Mouse (Mus musculus) NIH3T3 (cell line): Measurements from ENCODE around the gene Lmtk2.

Experiments used
- DNase-seq: peaks from one replicate; pipeline ENCODE4 v3.0.0-alpha.2; 2012; ENCODE audit warnings: low read depth

Lmtk2 gene

DNA sequence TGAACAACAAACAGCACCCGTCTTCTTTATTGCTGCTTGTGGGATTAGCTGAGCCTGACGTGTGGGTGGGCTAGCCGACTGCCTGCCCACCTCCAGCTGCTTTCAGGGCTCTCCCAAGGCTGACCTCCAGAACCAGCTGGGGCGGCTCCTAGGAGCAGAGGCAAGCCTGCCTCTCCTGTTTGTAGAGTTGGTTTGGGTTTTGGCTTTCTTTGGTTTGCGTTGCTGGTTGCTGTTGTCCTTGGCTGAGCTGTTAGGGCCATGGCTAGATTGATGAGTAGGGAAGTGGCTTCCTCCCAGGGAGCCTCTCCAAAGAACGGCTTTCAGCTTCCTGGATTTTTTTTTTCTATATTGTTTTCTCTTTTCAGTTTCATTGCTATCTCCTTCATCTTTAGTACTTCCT lies 78.0 kb downstream of the Lmtk2 start:
- no peak for DNase-seq

GRCm38 (mm10) chr5:144181249-144181648 lies 81.0 kb downstream of the Lmtk2 start:
- DNase-seq: no peak

- DNase-seq: no peak
Measured at GRCm38 (mm10) chr5:144182542-144183247, 82.5 kb downstream of the Lmtk2 start.

- no peak for DNase-seq
Measured at GRCm38 (mm10) chr5:144183248-144183559, 83.0 kb downstream of the Lmtk2 start.

DNA sequence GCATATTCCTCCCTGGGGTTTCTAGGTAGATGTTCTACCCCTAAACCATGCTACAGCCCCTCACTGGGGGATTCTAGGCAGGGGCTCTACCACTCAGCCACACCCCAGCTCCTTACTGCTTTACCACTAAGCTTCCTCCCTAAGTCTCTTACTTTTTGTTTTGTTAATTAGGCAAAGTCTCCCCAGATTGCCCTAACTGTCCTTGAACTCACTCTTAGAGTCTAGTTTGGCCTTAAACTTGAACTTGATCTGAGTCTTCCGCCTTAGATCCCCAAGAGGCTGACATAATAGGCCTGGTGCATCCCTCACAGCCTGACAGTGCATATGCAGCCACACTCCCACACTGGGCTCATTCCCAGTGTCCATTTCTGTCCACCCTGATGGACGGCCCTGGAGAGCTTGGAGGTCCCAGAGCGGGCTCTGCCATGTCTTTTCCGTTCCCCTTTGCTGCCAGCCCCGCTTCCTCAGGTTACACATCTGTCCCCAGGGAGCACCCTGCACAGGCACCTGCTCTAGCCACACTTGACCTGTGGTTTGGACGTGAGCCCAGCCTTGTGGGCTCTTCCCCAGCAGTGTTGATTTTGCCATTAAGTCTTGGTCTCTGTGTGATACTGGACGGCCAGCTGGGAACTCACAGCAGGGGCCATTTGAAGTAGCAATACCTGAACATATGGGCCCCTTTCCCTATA lies 83.6 kb downstream of the Lmtk2 start:
- peak; percentile 59 for DNase-seq

GRCm38 (mm10) chr5:144184350-144185045 lies 84.3 kb downstream of the Lmtk2 start:
- no peak for DNase-seq

DNA sequence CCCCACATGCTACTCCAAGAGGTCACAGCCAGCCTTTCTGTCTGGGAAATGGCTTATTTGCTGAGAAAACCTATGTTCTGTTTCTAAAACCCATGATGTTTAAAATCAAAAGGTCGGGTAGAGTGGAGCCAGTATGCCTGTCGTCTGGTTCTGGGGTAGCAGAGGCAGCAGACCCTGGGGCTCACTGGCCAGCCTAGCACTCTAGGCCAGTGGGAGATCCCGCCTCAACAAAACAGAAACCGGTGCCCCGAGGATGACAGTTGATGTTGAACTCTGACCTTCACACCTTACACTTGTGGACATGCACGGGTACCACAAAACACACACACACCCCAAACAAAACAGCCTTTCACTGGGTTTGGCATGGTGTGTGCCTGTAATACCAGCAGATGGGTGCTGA lies 88.2 kb downstream of the Lmtk2 start:
- DNase-seq: no peak

DNA sequence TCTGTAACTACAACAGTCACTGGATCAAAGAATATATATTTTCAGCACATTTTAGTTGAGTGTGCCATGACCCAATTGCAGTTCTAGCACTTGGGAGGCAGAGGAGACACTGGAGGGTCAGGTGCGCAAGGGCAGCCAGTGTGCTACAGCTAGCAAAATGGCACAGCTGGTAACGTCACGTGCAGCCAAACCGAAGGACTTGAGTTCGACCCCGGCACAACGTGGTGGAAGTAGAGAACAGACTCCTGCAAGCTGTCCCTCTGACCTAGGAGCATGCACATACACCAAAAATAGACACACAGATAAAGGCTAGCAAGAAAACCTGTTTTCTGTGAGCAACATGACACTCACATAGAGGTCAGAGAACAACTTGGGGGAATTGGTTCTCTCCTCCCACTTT lies 89.1 kb downstream of the Lmtk2 start:
- no peak for DNase-seq

DNA sequence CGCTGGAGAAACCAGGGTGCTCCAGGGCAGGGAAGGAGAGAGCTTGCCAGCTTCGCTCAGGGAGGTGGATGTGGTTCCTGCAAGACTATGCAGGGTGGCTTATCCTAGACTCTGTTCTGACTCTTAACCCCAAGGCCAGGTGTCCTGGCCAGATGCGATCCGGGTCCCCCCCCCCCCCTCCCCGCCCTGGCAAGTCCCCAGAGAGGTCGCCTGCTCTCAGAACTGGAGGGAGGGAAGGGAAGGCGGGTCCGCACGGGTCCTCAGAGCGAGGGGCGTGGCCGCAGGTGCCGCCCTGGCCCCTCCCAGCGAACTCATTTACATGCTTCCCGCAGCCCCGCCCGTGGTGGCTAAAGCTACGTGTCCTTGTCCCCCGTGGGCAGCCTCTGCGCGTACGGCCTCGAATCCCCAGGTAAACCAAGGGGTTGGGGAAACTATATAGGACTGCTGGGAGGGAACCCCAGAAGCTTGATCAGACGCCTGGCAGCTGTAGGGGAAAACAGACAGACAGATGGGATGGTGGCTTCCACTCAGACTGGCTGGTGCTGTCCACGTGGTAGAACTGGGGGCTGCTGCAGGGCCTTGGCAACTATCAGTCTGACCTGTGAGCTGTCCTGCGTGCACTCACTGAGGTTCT lies 89.8 kb downstream of the Lmtk2 start, which contains the start of gene Bhlha15:
TSS of gene Bhlha15 (plus strand) at position 337 of the 634 bp plus-strand sequence.
- DNase-seq: no peak

- DNase-seq: no peak
Measured at GRCm38 (mm10) chr5:144191026-144191425, 90.8 kb downstream of the Lmtk2 start.

DNA sequence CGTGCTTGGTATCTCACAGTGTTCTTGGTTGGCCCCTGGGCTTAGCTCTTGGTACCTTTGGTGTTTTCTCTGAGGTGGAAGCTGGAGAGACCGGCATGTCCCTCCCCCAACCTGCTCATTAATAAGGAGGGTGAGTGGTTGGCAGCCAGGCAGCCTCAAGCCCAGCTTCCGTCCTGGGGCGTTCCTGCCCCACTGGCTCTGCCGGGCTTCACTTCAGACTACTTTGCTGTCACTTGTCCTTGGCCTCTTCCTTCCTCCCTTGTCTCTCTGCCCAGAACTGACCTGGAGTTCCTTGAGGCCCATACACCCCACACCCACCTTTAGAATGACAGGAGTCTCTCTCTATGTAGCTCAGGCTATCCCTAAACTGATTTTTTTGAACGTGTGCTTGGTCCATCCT lies 92.4 kb downstream of the Lmtk2 start:
- DNase-seq: no peak

DNA sequence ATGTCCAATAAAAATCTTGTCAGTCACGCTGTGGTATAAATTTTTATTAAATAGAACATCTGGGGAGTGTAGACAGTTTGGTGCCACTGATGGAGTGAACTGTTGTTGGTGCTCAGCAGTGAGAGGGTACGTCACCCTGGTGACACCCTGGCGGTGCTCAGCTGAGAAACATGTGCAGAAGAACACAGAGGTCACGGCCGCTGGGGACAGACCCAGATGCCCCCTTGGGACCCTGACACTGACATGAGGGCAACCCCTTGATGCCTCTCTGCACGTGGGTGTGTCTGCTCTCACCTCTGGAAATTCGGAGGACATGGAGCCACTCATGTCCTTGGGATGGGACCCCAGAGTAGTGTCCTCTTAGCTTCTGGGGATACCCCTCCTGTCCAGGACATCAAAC lies 94.2 kb downstream of the Lmtk2 start:
- DNase-seq: no peak

DNA sequence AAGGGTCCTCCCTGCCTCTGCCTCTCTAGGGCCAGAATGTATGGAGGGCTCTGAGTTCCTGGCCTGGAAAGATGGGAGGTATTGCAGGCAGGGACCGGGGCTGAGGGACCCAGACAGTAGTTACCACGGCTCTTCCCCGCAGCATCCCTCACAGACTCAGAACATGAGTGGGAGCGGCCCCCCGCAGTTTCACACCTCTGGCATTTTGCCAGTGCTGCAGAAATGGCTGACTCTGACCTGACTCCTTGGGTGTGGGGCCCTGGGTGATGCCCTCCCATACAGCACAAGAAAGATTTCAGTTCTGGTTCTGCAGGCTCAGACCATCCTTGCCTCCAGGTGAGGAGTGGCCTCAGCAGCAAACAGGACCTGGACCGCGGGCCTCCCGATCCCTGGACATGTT lies 95.3 kb downstream of the Lmtk2 start:
- DNase-seq: no peak

DNA sequence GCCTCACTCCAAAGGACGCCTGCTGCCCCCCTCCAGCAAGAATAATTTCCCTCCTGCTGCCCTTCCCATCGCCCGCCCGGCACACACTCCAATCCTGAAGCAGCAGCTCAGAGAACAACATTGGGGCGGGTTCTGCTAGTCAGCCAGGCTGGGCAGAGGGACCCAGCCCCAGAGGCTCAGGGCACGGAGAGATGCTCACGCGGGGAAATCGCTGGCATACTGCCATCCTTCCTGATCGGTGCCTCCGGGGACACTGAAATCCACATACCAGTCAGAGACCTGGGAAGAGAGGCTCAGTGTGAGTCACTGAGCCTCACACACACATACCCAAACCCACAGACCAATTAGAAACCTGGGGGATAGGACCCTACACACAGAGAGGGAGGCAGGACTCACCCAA lies 100.4 kb downstream of the Lmtk2 start:
- DNase-seq: peak; percentile 62

- DNase-seq: no peak
Measured at GRCm38 (mm10) chr5:144202430-144202829, 102.2 kb downstream of the Lmtk2 start.

GRCm38 (mm10) chr5:144203398-144203959 lies 103.2 kb downstream of the Lmtk2 start:
- DNase-seq: no peak

GRCm38 (mm10) chr5:144204303-144204702 lies 104.1 kb downstream of the Lmtk2 start:
- no peak for DNase-seq

DNA sequence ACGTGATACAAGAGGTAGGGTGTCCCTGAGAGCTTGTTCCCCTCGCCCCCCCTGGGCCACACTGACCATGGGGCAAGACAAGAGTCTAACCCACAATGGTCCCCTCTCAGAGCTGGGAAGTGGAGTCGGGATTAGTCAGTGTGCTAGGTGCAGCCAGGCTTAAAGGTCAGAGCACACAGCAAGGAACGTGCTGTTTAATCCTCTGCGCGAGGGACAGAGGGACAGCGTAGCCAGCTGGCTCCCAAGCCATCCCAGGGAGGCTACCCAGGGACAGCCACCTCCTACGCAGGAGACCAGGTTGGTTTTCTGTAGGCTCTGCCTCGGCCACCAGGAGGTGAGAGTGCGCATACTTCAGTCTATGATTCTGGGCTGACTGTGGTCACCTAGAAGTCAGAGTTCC lies 104.7 kb downstream of the Lmtk2 start:
- no peak for DNase-seq

DNA sequence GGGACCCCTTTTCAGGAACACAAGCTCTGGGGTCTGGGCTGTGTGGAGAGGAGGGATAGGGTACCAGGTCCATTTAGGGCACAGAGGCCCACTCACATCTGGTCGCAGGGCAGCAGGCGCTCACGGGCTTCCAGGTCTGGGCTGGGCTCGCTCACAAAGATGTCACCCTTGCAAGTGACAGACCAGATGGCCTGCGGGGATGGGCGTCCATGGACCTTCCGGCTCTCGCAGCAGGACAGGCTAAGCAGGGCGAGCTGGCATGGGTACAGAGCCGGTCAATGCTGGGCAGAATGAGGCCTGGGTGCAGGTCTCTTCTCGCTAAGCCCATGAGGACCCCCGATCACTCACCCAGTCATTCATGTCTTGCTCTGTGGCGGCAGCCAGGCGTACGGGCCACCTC lies 105.8 kb downstream of the Lmtk2 start:
- no peak for DNase-seq

DNA sequence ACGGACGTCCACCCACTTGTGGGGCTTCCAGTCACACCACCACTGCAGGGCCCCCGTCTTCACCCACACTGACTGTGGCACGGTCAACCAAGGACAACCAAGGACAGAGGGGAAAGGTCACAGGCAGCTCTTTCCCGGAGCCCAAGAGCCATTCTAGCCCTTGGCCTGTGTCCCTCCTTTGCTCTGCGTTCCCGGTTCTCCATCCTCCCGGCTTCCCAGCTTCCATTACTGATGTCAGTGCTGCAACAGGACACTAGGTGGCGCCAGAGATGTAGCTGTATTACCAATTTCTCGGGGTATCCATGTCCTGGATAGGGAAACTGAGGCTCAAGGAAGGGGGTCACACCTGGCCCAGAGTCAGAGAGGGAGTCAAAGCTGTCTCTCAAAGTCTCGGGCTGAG lies 107.2 kb downstream of the Lmtk2 start:
- peak; percentile 63 for DNase-seq

GRCm38 (mm10) chr5:144214453-144214852 lies 114.2 kb downstream of the Lmtk2 start:
- DNase-seq: peak; percentile 74

- DNase-seq: no peak
Measured at GRCm38 (mm10) chr5:144215992-144216391, 115.8 kb downstream of the Lmtk2 start.
